Mouse (Mus musculus) lung, postnatal 4 days (tissue): Measurements from ENCODE around the gene Tnfrsf11a.
"Not testable (repeated sequence)": the region's sequence is repeated elsewhere in the genome, so short reads cannot be mapped to it uniquely, and the experiment has no call there.

Source experiments
- DNase-seq, 2 experiments: peaks; one replicate each; pipeline ENCODE4 v3.0.0; 2021

Gene Tnfrsf11a

GRCm38 (mm10) chr1:105786731-105787357, 6.3 kb downstream of the Tnfrsf11a start:
- peak; percentile 36 to 47 for DNase-seq

- no peak for DNase-seq
Observed at GRCm38 (mm10) chr1:105790103-105790502, 9.6 kb downstream of the Tnfrsf11a start.

GRCm38 (mm10) chr1:105794670-105795069, 14.2 kb downstream of the Tnfrsf11a start:
- DNase-seq, result no peak

- DNase-seq, result no peak
Observed at GRCm38 (mm10) chr1:105795705-105796104, 15.2 kb downstream of the Tnfrsf11a start.

GRCm38 (mm10) chr1:105800570-105800969, 20.1 kb downstream of the Tnfrsf11a start:
- DNase-seq, result no peak

- DNase-seq, result no peak
Observed at GRCm38 (mm10) chr1:105801252-105801651, 20.7 kb downstream of the Tnfrsf11a start.

GRCm38 (mm10) chr1:105802941-105803340, 22.4 kb downstream of the Tnfrsf11a start:
- DNase-seq, result no peak

GRCm38 (mm10) chr1:105804285-105804684, 23.8 kb downstream of the Tnfrsf11a start:
- DNase-seq, result no peak

- no peak for DNase-seq
Observed at GRCm38 (mm10) chr1:105805565-105805964, 25.0 kb downstream of the Tnfrsf11a start.

GRCm38 (mm10) chr1:105807028-105807722, 26.7 kb downstream of the Tnfrsf11a start:
- no peak for DNase-seq

GRCm38 (mm10) chr1:105812027-105812426, 31.5 kb downstream of the Tnfrsf11a start:
- not testable (repeated sequence) for DNase-seq

GRCm38 (mm10) chr1:105812960-105813708, 32.6 kb downstream of the Tnfrsf11a start:
- DNase-seq, result no peak

GRCm38 (mm10) chr1:105813709-105814061, 33.2 kb downstream of the Tnfrsf11a start:
- no peak for DNase-seq

GRCm38 (mm10) chr1:105814402-105815270, 34.1 kb downstream of the Tnfrsf11a start:
- no peak for DNase-seq

- DNase-seq, result no peak
Observed at GRCm38 (mm10) chr1:105815310-105815709, 34.8 kb downstream of the Tnfrsf11a start.

- DNase-seq, result no peak
Observed at GRCm38 (mm10) chr1:105815736-105816135, 35.2 kb downstream of the Tnfrsf11a start.

- no peak for DNase-seq
Observed at GRCm38 (mm10) chr1:105819031-105819430, 38.5 kb downstream of the Tnfrsf11a start.

- DNase-seq, result no peak
Observed at GRCm38 (mm10) chr1:105819740-105820139, 39.2 kb downstream of the Tnfrsf11a start.

GRCm38 (mm10) chr1:105824356-105824755, 43.8 kb downstream of the Tnfrsf11a start:
- no peak for DNase-seq

GRCm38 (mm10) chr1:105824980-105825379, 44.5 kb downstream of the Tnfrsf11a start:
- DNase-seq, result no peak

- DNase-seq, result no peak
Observed at GRCm38 (mm10) chr1:105827374-105827773, 46.9 kb downstream of the Tnfrsf11a start.

GRCm38 (mm10) chr1:105827786-105828345, 47.3 kb downstream of the Tnfrsf11a start:
- DNase-seq, result no peak
